Comparison of ENCODE assay signal across 12 mouse cellular contexts in the genomic region with DNA sequence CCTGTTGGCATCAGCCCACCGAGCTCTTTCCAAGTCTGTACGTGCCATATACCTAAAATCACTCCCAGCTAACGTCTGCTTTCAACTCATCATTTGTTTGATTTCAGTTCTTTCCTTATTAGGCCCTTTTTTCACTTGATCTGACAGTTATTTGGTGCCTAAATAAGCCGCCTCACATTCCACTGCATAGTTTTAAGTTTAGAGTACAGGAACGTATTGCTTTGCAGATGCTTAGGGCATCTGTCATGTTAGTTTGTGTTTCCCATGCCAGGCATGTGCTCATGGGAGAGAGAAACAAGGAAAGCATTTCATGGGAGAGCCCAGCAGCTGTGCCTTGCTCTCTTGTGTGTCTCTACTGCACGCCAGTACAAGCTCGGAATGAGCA. TPM values are rescaled to one million over a fixed set of nuclear protein-coding genes. Genes with fewer than 3 reads are reported as not detected.
A peak's percentile ranks its signal among the peaks of the same experiment; 100 is the strongest.
DNase-seq lines count a peak whose midpoint lies in the region; ATAC-seq and TF ChIP-seq lines count a peak whose summit lies in the region.
"Had no signal": no experiment of that assay in that cellular context is flagged by ENCODE, and none has a peak within 500 bp of the region (broad histone marks: within the 10 kb centered on the region; RNA-seq: fewer than 3 reads in every experiment).

No protein-coding gene starts in this region.

- ATAC-seq in heart, embryonic 15.5 days (replicated peaks; ENCODE audit: insufficient number of reproducible peaks, insufficient read depth, low FRiP score, low read depth): 0 out of 2 replicates have a peak, but pooled peaks have one; percentile 19
- no peak for ATAC-seq in midbrain, postnatal 0 days (ENCODE audit: low FRiP score)
- ATAC-seq in midbrain, embryonic 11.5 days (ENCODE audit: low FRiP score): no peak
- ATAC-seq: inflammation-experienced regulatory T-cells, adult 6 months had no signal

- no peaks in the 10 kb centered on the region for H3K36me3 ChIP-seq in heart, embryonic 15.5 days
- no peaks in the 10 kb centered on the region for H3K36me3 ChIP-seq in midbrain, postnatal 0 days (ENCODE audit: insufficient read depth, low read length)
- peaks cover 3% of the 10 kb centered on the region; the same call in 1 of the 2 replicates for H3K36me3 ChIP-seq in midbrain, embryonic 11.5 days (ENCODE audit: control insufficient read depth, insufficient read depth, low read length)

- TF ChIP-seq CTCF in midbrain, postnatal 0 days (IDR thresholded peaks at IDR 0.05): no peak

- intact Hi-C loops in heart, postnatal 14 days (cut with DNase I): no loop called here

- H3K4me3 ChIP-seq in heart, embryonic 15.5 days: no peak overlapping the region
- H3K4me3 ChIP-seq in midbrain, postnatal 0 days (ENCODE audit: low read depth, low read length): no peak overlapping the region
- no peak overlapping the region for H3K4me3 ChIP-seq in midbrain, embryonic 11.5 days (ENCODE audit: low read depth, low read length)
- H3K4me3 ChIP-seq: erythroblast, embryonic 14.5 days had no signal

- peaks cover 22% of the 10 kb centered on the region for H3K4me1 ChIP-seq in heart, embryonic 15.5 days (replicated peaks)
- no peaks in the 10 kb centered on the region for H3K4me1 ChIP-seq in midbrain, postnatal 0 days (ENCODE audit: insufficient read depth, low read length)
- no peaks in the 10 kb centered on the region for H3K4me1 ChIP-seq in midbrain, embryonic 11.5 days (ENCODE audit: control insufficient read depth, insufficient read depth, low read length)

- H3K4me2 ChIP-seq in heart, embryonic 15.5 days: no peak overlapping the region
- H3K4me2 ChIP-seq in midbrain, postnatal 0 days (ENCODE audit: low read depth, low read length, poor library complexity, severe bottlenecking): no peak overlapping the region
- no peak overlapping the region for H3K4me2 ChIP-seq in midbrain, embryonic 11.5 days

- no peaks in the 10 kb centered on the region for H3K27me3 ChIP-seq in heart, embryonic 15.5 days
- no peaks in the 10 kb centered on the region for H3K27me3 ChIP-seq in midbrain, postnatal 0 days (ENCODE audit: insufficient read depth, low read length)
- H3K27me3 ChIP-seq in midbrain, embryonic 11.5 days (ENCODE audit: control insufficient read depth, insufficient read depth, low read length): no peaks in the 10 kb centered on the region

- peak overlapping the region; percentile 28; the same call in 1 of the 2 replicates for H3K27ac ChIP-seq in heart, embryonic 15.5 days
- no peak overlapping the region for H3K27ac ChIP-seq in midbrain, postnatal 0 days (ENCODE audit: low read depth, low read length)
- no peak overlapping the region for H3K27ac ChIP-seq in midbrain, embryonic 11.5 days (ENCODE audit: low read depth, low read length)
- H3K27ac ChIP-seq: macrophage had no signal

- DNase-seq in heart, postnatal 14 days: no peak
- peak; percentile 38 for DNase-seq in midbrain, postnatal 0 days (ENCODE audit: low spot score)
- DNase-seq in midbrain, embryonic 11.5 days (ENCODE audit: low spot score, missing footprints): no peak
- peak; percentile 16 for DNase-seq in layer of hippocampus, adult 9-10 months (ENCODE audit: low spot score)
- DNase-seq in right cerebral cortex, postnatal 36 days (ENCODE audit: low spot score in 2 of 2): no peak
- DNase-seq in cerebellum, adult 8-10 months: no peak
- DNase-seq: cerebellum, postnatal 36 days; gastrocnemius, postnatal 25 days had no signal

- H3K9me3 ChIP-seq in heart, embryonic 15.5 days (replicated peaks): no peaks in the 10 kb centered on the region
- H3K9me3 ChIP-seq in midbrain, postnatal 0 days (ENCODE audit: low read length): no peaks in the 10 kb centered on the region
- H3K9me3 ChIP-seq in midbrain, embryonic 11.5 days (ENCODE audit: control insufficient read depth, low read length): no peaks in the 10 kb centered on the region

- WGBS in heart, embryonic 15.5 days: 73% methylated on average over 7 of the region's 7 CpGs
- 84% methylated on average over 7 of the region's 7 CpGs for WGBS in midbrain, postnatal 0 days
- 91% methylated on average over 7 of the region's 7 CpGs for WGBS in midbrain, embryonic 11.5 days

- H3K9ac ChIP-seq in heart, embryonic 15.5 days: no peak overlapping the region
- no peak overlapping the region for H3K9ac ChIP-seq in midbrain, postnatal 0 days (replicated peaks; ENCODE audit: low read length, poor library complexity, severe bottlenecking)
- no peak overlapping the region for H3K9ac ChIP-seq in midbrain, embryonic 11.5 days (ENCODE audit: low read length)

RNA-seq across cellular contexts. Expression of gene Antxr1, which starts 50.3 kb away (rescaled TPM):
- polyA plus RNA-seq in heart, embryonic 15.5 days (2015; fragmentation: Nextera tagmentation; extraction: Ambion mirVana): 5.0 and 7.4 TPM in 2 replicates
- 10 to 100 TPM; 19.4 to 19.5 TPM for total RNA-seq in heart, postnatal 14 days (2021)
- 13.1 and 17.0 TPM in 2 replicates for total RNA-seq in midbrain, postnatal 0 days (2014; rRNA removed)
- 2.2 and 2.9 TPM in 2 replicates for polyA plus RNA-seq in midbrain, postnatal 0 days (2015; fragmentation: Nextera tagmentation; extraction: Ambion mirVana)
- 4.9 and 5.4 TPM in 2 replicates for polyA plus RNA-seq in midbrain, embryonic 11.5 days (2014; fragmentation: Nextera tagmentation; extraction: Ambion mirVana)
- polyA plus RNA-seq: erythroblast, embryonic 14.5 days had no signal

Comparison
In these comparisons a context has a peak if more than half of its experiments do, and no peak if none do; other contexts are left out.
1. DNase-seq: peak in midbrain, postnatal 0 days (single experiment) and layer of hippocampus, adult 9-10 months (single experiment); none in heart, postnatal 14 days (0 of 2), midbrain, embryonic 11.5 days (single experiment), right cerebral cortex, postnatal 36 days (0 of 2) and cerebellum, adult 8-10 months (single experiment).